Mouse (Mus musculus) heart, postnatal 0 days (tissue): ENCODE results near the gene Tmc3.

ENCODE experiments used
- CTCF ChIP-seq: IDR thresholded peaks from 2 replicates; pipeline ENCODE4 v1.5.1; 2016; ENCODE audit warnings: antibody characterized with exemption, control low read depth, low read depth
- EP300 ChIP-seq: IDR thresholded peaks from 2 replicates; pipeline ENCODE4 v1.6.1; 2016; ENCODE audit warnings: antibody characterized with exemption, low read depth

DNA sequence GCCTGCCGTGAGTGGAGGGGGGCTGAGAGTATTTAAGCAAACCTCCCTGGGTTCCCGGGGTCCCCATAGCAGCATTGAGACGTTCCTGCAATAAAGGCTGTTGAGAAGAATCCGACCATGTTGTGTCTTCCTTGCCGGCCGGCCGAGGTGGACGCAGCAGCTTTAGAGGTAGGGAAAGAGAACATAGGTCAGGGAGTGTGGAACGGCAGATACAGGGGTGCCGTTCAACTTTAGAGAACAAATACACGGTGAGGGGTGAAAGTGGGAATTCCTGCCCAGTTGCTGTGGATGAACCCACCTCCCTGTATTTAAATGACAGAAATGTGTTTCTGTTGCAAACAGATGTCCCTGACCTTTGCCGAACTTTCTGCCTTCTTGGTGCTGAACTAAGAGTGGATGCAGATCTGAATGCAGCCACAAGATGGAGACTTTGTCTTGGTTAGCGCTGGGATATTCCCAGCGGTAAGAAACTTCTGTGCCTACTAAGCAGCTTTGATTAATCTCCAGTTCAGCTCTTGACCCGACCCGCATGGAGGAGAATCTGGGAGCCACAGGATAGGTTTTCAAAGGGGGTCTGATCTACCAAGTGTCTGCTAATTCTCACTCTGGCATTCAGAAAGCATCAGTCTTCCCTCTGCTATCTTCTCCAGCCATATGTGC lies 16.8 kb upstream of the Tmc3 start:
- TF ChIP-seq EP300: no peak
- TF ChIP-seq CTCF: peak; percentile 88
